Mouse (Mus musculus): ENCODE measurements around the gene Gm10024. TPM values are rescaled to one million over a fixed set of nuclear protein-coding genes. Genes with fewer than 3 reads are reported as not detected.
"Not testable (repeated sequence)": the region's sequence is repeated elsewhere in the genome, so short reads cannot be mapped to it uniquely, and the experiment has no call there.

Gene Gm10024
- polyA plus RNA-seq, 1 experiment from 2014 or later: not detected

GRCm38 (mm10) chr10:77687021-77687420, 24.2 kb upstream of the Gm10024 start:
- ATAC-seq (replicated peaks; ENCODE audit: insufficient number of reproducible peaks, insufficient read depth, low FRiP score, low read depth): no peak

GRCm38 (mm10) chr10:77690356-77690807, 20.9 kb upstream of the Gm10024 start, which contains the start of gene Gm19402:
TSS of gene Gm19402 (minus strand) at chr10:77690757.
- not testable (repeated sequence) for ATAC-seq (replicated peaks; ENCODE audit: insufficient number of reproducible peaks, insufficient read depth, low FRiP score, low read depth); H3K27ac ChIP-seq; H3K9ac ChIP-seq; H3K4me3 ChIP-seq; H3K36me3 ChIP-seq; H3K4me1 ChIP-seq (replicated peaks); H3K4me2 ChIP-seq; H3K9me3 ChIP-seq (replicated peaks)
- H3K27me3 ChIP-seq: peaks cover 50% of the 10 kb centered on the region
- 80% methylated on average over 3 of the region's 3 CpGs for WGBS

More at GRCm38 (mm10) chr10:77687021-77687420, 24.2 kb upstream of the Gm10024 start:
- Histone ChIP-seq H3K36me3 (no peaks in the 10 kb centered on the region), H3K27me3 (peaks cover 77% of the 10 kb centered on the region), H3K9ac (no peak overlapping the region), H3K4me3 (no peak overlapping the region), H3K4me2 (no peak overlapping the region), H3K4me1 (replicated peaks) (peaks cover 9% of the 10 kb centered on the region), H3K27ac (no peak overlapping the region), H3K9me3 (replicated peaks) (no peaks in the 10 kb centered on the region)
- 38% methylated on average over 10 of the region's 10 CpGs for WGBS

- Histone ChIP-seq H3K4me2 (no peak within 1 kb of the TSS), H3K4me1 (replicated peaks) (no peaks in the 10 kb centered on the region), H3K27ac (no peak within 1 kb of the TSS), H3K4me3 (no peak within 1 kb of the TSS), H3K9me3 (replicated peaks) (no peaks in the 10 kb centered on the region), H3K27me3 (0 out of 2 replicates have a peak, but pooled peaks cover 3% of the 10 kb centered on the region), H3K9ac (no peak within 1 kb of the TSS), H3K36me3 (no peaks in the 10 kb centered on the region)
- WGBS: 34% methylated on average over 4 of the region's 4 CpGs
- ATAC-seq (replicated peaks; ENCODE audit: insufficient number of reproducible peaks, insufficient read depth, low FRiP score, low read depth): no peak
Observed at GRCm38 (mm10) chr10:77697133-77697532, 14.1 kb upstream of the Gm10024 start, which contains the start of gene Gm9508. TSS of gene Gm9508 (minus strand) at chr10:77697233.

- no peak for ATAC-seq (replicated peaks; ENCODE audit: insufficient number of reproducible peaks, insufficient read depth, low FRiP score, low read depth)
- Histone ChIP-seq H3K9ac (no peak within 1 kb of the TSS), H3K4me3 (no peak within 1 kb of the TSS), H3K36me3 (no peaks in the 10 kb centered on the region), H3K4me1 (replicated peaks) (no peaks in the 10 kb centered on the region), H3K9me3 (replicated peaks) (no peaks in the 10 kb centered on the region), H3K27ac (no peak within 1 kb of the TSS), H3K4me2 (no peak within 1 kb of the TSS), H3K27me3 (no peaks in the 10 kb centered on the region)
- WGBS: 90% methylated on average over 1 of the region's 1 CpGs
Observed at GRCm38 (mm10) chr10:77706326-77706725, 4.9 kb upstream of the Gm10024 start, which contains the start of gene Gm10272. TSS of gene Gm10272 (plus strand) at chr10:77706626.

- 78% methylated on average over 3 of the region's 3 CpGs for whole genome bisulfite sequencing
- H3K4me1 ChIP-seq (replicated peaks): no peaks in the 10 kb centered on the region
- no peak for ATAC-seq (replicated peaks; ENCODE audit: insufficient number of reproducible peaks, insufficient read depth, low FRiP score, low read depth)
Observed at GRCm38 (mm10) chr10:77709831-77710230, 1.4 kb upstream of the Gm10024 start.

GRCm38 (mm10) chr10:77713734-77714133, 2.5 kb downstream of the Gm10024 start:
- Histone ChIP-seq H3K4me2 (no peak overlapping the region), H3K27me3 (no peaks in the 10 kb centered on the region), H3K4me3 (no peak overlapping the region), H3K9ac (no peak overlapping the region), H3K36me3 (no peaks in the 10 kb centered on the region), H3K27ac (no peak overlapping the region), H3K9me3 (replicated peaks) (peaks cover 4% of the 10 kb centered on the region), H3K4me1 (replicated peaks) (no peaks in the 10 kb centered on the region)
- 58% methylated on average over 4 of the region's 4 CpGs for WGBS
- ATAC-seq (replicated peaks; ENCODE audit: insufficient number of reproducible peaks, insufficient read depth, low FRiP score, low read depth): no peak

More at GRCm38 (mm10) chr10:77709831-77710230, 1.4 kb upstream of the Gm10024 start:
- Histone ChIP-seq H3K4me2 (no peak overlapping the region), H3K27me3 (no peaks in the 10 kb centered on the region), H3K27ac (no peak overlapping the region), H3K4me3 (no peak overlapping the region), H3K9me3 (replicated peaks) (peaks cover 3% of the 10 kb centered on the region), H3K9ac (no peak overlapping the region), H3K36me3 (no peaks in the 10 kb centered on the region)

GRCm38 (mm10) chr10:77715507-77715906, 4.2 kb downstream of the Gm10024 start, which contains the start of gene Gm10142:
TSS of gene Gm10142 (plus strand) at chr10:77715807.
- Histone ChIP-seq H3K4me2 (no peak within 1 kb of the TSS), H3K36me3 (no peaks in the 10 kb centered on the region), H3K4me1 (replicated peaks) (no peaks in the 10 kb centered on the region), H3K27me3 (no peaks in the 10 kb centered on the region), H3K9me3 (replicated peaks) (peaks cover 4% of the 10 kb centered on the region), H3K9ac (no peak within 1 kb of the TSS), H3K4me3 (no peak within 1 kb of the TSS), H3K27ac (no peak within 1 kb of the TSS)
- WGBS: 61% methylated on average over 1 of the region's 1 CpGs
- ATAC-seq (replicated peaks; ENCODE audit: insufficient number of reproducible peaks, insufficient read depth, low FRiP score, low read depth): no peak

GRCm38 (mm10) chr10:77720299-77720698, 9.0 kb downstream of the Gm10024 start, which contains the start of gene Krtap12-1:
TSS of gene Krtap12-1 (plus strand) at chr10:77720599.
- H3K4me2 ChIP-seq; H3K27me3 ChIP-seq; ATAC-seq (replicated peaks; ENCODE audit: insufficient number of reproducible peaks, insufficient read depth, low FRiP score, low read depth); H3K9ac ChIP-seq; H3K36me3 ChIP-seq; H3K4me3 ChIP-seq; H3K4me1 ChIP-seq (replicated peaks); H3K27ac ChIP-seq; H3K9me3 ChIP-seq (replicated peaks): not testable (repeated sequence)
- WGBS: 79% methylated on average over 1 of the region's 1 CpGs

- Histone ChIP-seq H3K27ac (no peak overlapping the region), H3K4me2 (no peak overlapping the region), H3K36me3 (no peaks in the 10 kb centered on the region), H3K27me3 (no peaks in the 10 kb centered on the region), H3K4me1 (replicated peaks) (no peaks in the 10 kb centered on the region), H3K4me3 (no peak overlapping the region), H3K9ac (no peak overlapping the region), H3K9me3 (replicated peaks) (no peaks in the 10 kb centered on the region)
- 75% methylated on average over 8 of the region's 8 CpGs for WGBS
- ATAC-seq (replicated peaks; ENCODE audit: insufficient number of reproducible peaks, insufficient read depth, low FRiP score, low read depth): no peak
Observed at GRCm38 (mm10) chr10:77724855-77725254, 13.6 kb downstream of the Gm10024 start.

- no peak within 1 kb of the TSS for H3K9ac ChIP-seq
- H3K36me3 ChIP-seq: no peaks in the 10 kb centered on the region
- 30% methylated on average over 3 of the region's 3 CpGs for WGBS
- H3K27me3 ChIP-seq: no peaks in the 10 kb centered on the region
- H3K4me1 ChIP-seq (replicated peaks): no peaks in the 10 kb centered on the region
- H3K9me3 ChIP-seq (replicated peaks): no peaks in the 10 kb centered on the region
- H3K4me3 ChIP-seq: no peak within 1 kb of the TSS
- H3K27ac ChIP-seq: no peak within 1 kb of the TSS
- no peak for ATAC-seq (replicated peaks; ENCODE audit: insufficient number of reproducible peaks, insufficient read depth, low FRiP score, low read depth)
- H3K4me2 ChIP-seq: no peak within 1 kb of the TSS
Observed at GRCm38 (mm10) chr10:77726186-77726585, 14.9 kb downstream of the Gm10024 start, which contains the start of gene Gm10100. TSS of gene Gm10100 (plus strand) at chr10:77726486.

- no peak overlapping the region for H3K4me3 ChIP-seq
- ATAC-seq (replicated peaks; ENCODE audit: insufficient number of reproducible peaks, insufficient read depth, low FRiP score, low read depth): no peak
Observed at GRCm38 (mm10) chr10:77728280-77728679, 17.0 kb downstream of the Gm10024 start.

GRCm38 (mm10) chr10:77729241-77729640, 18.0 kb downstream of the Gm10024 start:
- Histone ChIP-seq H3K4me3 (no peak overlapping the region), H3K9me3 (replicated peaks) (no peaks in the 10 kb centered on the region), H3K27ac (no peak overlapping the region), H3K27me3 (no peaks in the 10 kb centered on the region; the same call in 1 of the 2 replicates), H3K36me3 (no peaks in the 10 kb centered on the region), H3K4me2 (no peak overlapping the region), H3K4me1 (replicated peaks) (no peaks in the 10 kb centered on the region), H3K9ac (no peak overlapping the region)
- 52% methylated on average over 4 of the region's 4 CpGs for WGBS
- ATAC-seq (replicated peaks; ENCODE audit: insufficient number of reproducible peaks, insufficient read depth, low FRiP score, low read depth): no peak

More at GRCm38 (mm10) chr10:77728280-77728679, 17.0 kb downstream of the Gm10024 start:
- H3K4me2 ChIP-seq: no peak overlapping the region
- H3K4me1 ChIP-seq (replicated peaks): no peaks in the 10 kb centered on the region
- no peak overlapping the region for H3K9ac ChIP-seq
- H3K36me3 ChIP-seq: no peaks in the 10 kb centered on the region
- H3K27ac ChIP-seq: no peak overlapping the region
- no peaks in the 10 kb centered on the region for H3K9me3 ChIP-seq (replicated peaks)
- no peaks in the 10 kb centered on the region; the same call in 1 of the 2 replicates for H3K27me3 ChIP-seq
- WGBS: 54% methylated on average over 4 of the region's 4 CpGs
